Mouse (Mus musculus): ENCODE data around the gene Tnfaip2. TPM values are rescaled to one million over a fixed set of nuclear protein-coding genes. Genes with fewer than 3 reads are reported as not detected.

Gene Tnfaip2
- polyA plus RNA-seq, 1 experiment from 2014 or later = 4.6 TPM

- H3K27ac ChIP-seq (replicated peaks; ENCODE audit: low read depth, low read length) = no peak overlapping the region
- no peak overlapping the region for H3K4me2 ChIP-seq (ENCODE audit: low read depth, low read length)
- no peaks in the 10 kb centered on the region for H3K9me3 ChIP-seq (replicated peaks; ENCODE audit: control insufficient read depth, low read length)
- ATAC-seq (replicated peaks; ENCODE audit: insufficient number of reproducible peaks, low FRiP score, low TSS enrichment, low read depth) (no peak), DNase-seq (ENCODE audit: low spot score) (peak; percentile 61)
- no peaks in the 10 kb centered on the region for H3K36me3 ChIP-seq (replicated peaks; ENCODE audit: control insufficient read depth, insufficient read depth, low read depth, low read length)
- no peaks in the 10 kb centered on the region for H3K27me3 ChIP-seq (ENCODE audit: control insufficient read depth, insufficient read depth, low read length)
- H3K9ac ChIP-seq (replicated peaks; ENCODE audit: low read length) = no peak overlapping the region
- no peak overlapping the region for H3K4me3 ChIP-seq (ENCODE audit: low read depth, low read length)
- no peaks in the 10 kb centered on the region; the same call in 1 of the 2 replicates for H3K4me1 ChIP-seq (ENCODE audit: control insufficient read depth, insufficient read depth, low read length)
- 68% methylated on average over 2 of the region's 2 CpGs for WGBS
Measured at GRCm38 (mm10) chr12:111479917-111480316, 37.6 kb downstream of the Tnfaip2 start.

- peak; percentile 26 for ATAC-seq (replicated peaks; ENCODE audit: insufficient number of reproducible peaks, low FRiP score, low TSS enrichment, low read depth)
Measured at GRCm38 (mm10) chr12:111485046-111485651, 42.9 kb downstream of the Tnfaip2 start.

GRCm38 (mm10) chr12:111485652-111486306 is 43.5 kb downstream of the Tnfaip2 start, which contains the start of gene Gm266:
Gene Gm266, minus strand, starts transcription at chr12:111485823.
- WGBS = under 1% methylated on average over 33 of the region's 58 CpGs

More at GRCm38 (mm10) chr12:111485046-111485651, 42.9 kb downstream of the Tnfaip2 start:
- DNase-seq (ENCODE audit: low spot score) = peak; percentile 22
- Histone ChIP-seq H3K4me2 (ENCODE audit: low read depth, low read length) (peak overlapping the region; percentile 90), H3K9me3 (replicated peaks; ENCODE audit: control insufficient read depth, low read length) (no peaks in the 10 kb centered on the region), H3K27ac (replicated peaks; ENCODE audit: low read depth, low read length) (peak overlapping the region; percentile 59), H3K36me3 (replicated peaks; ENCODE audit: control insufficient read depth, insufficient read depth, low read depth, low read length) (no peaks in the 10 kb centered on the region), H3K4me1 (ENCODE audit: control insufficient read depth, insufficient read depth, low read length) (peaks cover 3% of the 10 kb centered on the region), H3K4me3 (ENCODE audit: low read depth, low read length) (peak overlapping the region; percentile 51), H3K27me3 (ENCODE audit: control insufficient read depth, insufficient read depth, low read length) (no peaks in the 10 kb centered on the region; the same call in 1 of the 2 replicates), H3K9ac (replicated peaks; ENCODE audit: low read length) (peak overlapping the region; percentile 68)
- WGBS = under 1% methylated on average over 63 of the region's 63 CpGs

GRCm38 (mm10) chr12:111486455-111486854 is 44.2 kb downstream of the Tnfaip2 start:
- DNase-seq (ENCODE audit: low spot score) (peak; percentile 58), ATAC-seq (replicated peaks; ENCODE audit: insufficient number of reproducible peaks, low FRiP score, low TSS enrichment, low read depth) (no peak)
- Histone ChIP-seq H3K9me3 (replicated peaks; ENCODE audit: control insufficient read depth, low read length) (no peaks in the 10 kb centered on the region), H3K9ac (replicated peaks; ENCODE audit: low read length) (peak overlapping the region; percentile 68), H3K4me2 (ENCODE audit: low read depth, low read length) (peak overlapping the region; percentile 90), H3K4me1 (ENCODE audit: control insufficient read depth, insufficient read depth, low read length) (peaks cover 3% of the 10 kb centered on the region), H3K27me3 (ENCODE audit: control insufficient read depth, insufficient read depth, low read length) (no peaks in the 10 kb centered on the region; the same call in 1 of the 2 replicates), H3K4me3 (ENCODE audit: low read depth, low read length) (peak overlapping the region; percentile 51), H3K27ac (replicated peaks; ENCODE audit: low read depth, low read length) (peak overlapping the region; percentile 59; the same call in 1 of the 2 replicates), H3K36me3 (replicated peaks; ENCODE audit: control insufficient read depth, insufficient read depth, low read depth, low read length) (no peaks in the 10 kb centered on the region)
- 2% methylated on average over 12 of the region's 12 CpGs for WGBS

More at GRCm38 (mm10) chr12:111485652-111486306, 43.5 kb downstream of the Tnfaip2 start, which contains the start of gene Gm266:
- DNase-seq (ENCODE audit: low spot score) (peak; percentile 83), ATAC-seq (replicated peaks; ENCODE audit: insufficient number of reproducible peaks, low FRiP score, low TSS enrichment, low read depth) (peak; percentile 95)
- Histone ChIP-seq H3K4me3 (ENCODE audit: low read depth, low read length) (peak within 1 kb of the TSS; percentile 51), H3K4me1 (ENCODE audit: control insufficient read depth, insufficient read depth, low read length) (peaks cover 3% of the 10 kb centered on the region), H3K4me2 (ENCODE audit: low read depth, low read length) (peak within 1 kb of the TSS; percentile 90), H3K9me3 (replicated peaks; ENCODE audit: control insufficient read depth, low read length) (no peaks in the 10 kb centered on the region), H3K9ac (replicated peaks; ENCODE audit: low read length) (peak within 1 kb of the TSS; percentile 68), H3K36me3 (replicated peaks; ENCODE audit: control insufficient read depth, insufficient read depth, low read depth, low read length) (no peaks in the 10 kb centered on the region), H3K27ac (replicated peaks; ENCODE audit: low read depth, low read length) (peak within 1 kb of the TSS; percentile 59), H3K27me3 (ENCODE audit: control insufficient read depth, insufficient read depth, low read length) (no peaks in the 10 kb centered on the region; the same call in 1 of the 2 replicates)

- no peak overlapping the region for H3K4me2 ChIP-seq (ENCODE audit: low read depth, low read length)
- no peak overlapping the region for H3K9ac ChIP-seq (replicated peaks; ENCODE audit: low read length)
- DNase-seq (ENCODE audit: low spot score) (no peak), ATAC-seq (replicated peaks; ENCODE audit: insufficient number of reproducible peaks, low FRiP score, low TSS enrichment, low read depth) (no peak)
- H3K4me1 ChIP-seq (ENCODE audit: control insufficient read depth, insufficient read depth, low read length) = peaks cover 3% of the 10 kb centered on the region
- H3K9me3 ChIP-seq (replicated peaks; ENCODE audit: control insufficient read depth, low read length) = no peaks in the 10 kb centered on the region
- no peak overlapping the region for H3K27ac ChIP-seq (replicated peaks; ENCODE audit: low read depth, low read length)
- H3K27me3 ChIP-seq (ENCODE audit: control insufficient read depth, insufficient read depth, low read length) = no peaks in the 10 kb centered on the region; the same call in 1 of the 2 replicates
- H3K36me3 ChIP-seq (replicated peaks; ENCODE audit: control insufficient read depth, insufficient read depth, low read depth, low read length) = no peaks in the 10 kb centered on the region
- 65% methylated on average over 11 of the region's 11 CpGs for WGBS
- H3K4me3 ChIP-seq (ENCODE audit: low read depth, low read length) = no peak overlapping the region
Measured at GRCm38 (mm10) chr12:111489261-111489865, 47.1 kb downstream of the Tnfaip2 start.

- WGBS = 71% methylated on average over 4 of the region's 4 CpGs
- DNase-seq (ENCODE audit: low spot score) = no peak
- Histone ChIP-seq H3K9ac (replicated peaks; ENCODE audit: low read length) (no peak overlapping the region), H3K4me3 (ENCODE audit: low read depth, low read length) (no peak overlapping the region), H3K4me2 (ENCODE audit: low read depth, low read length) (no peak overlapping the region), H3K4me1 (ENCODE audit: control insufficient read depth, insufficient read depth, low read length) (no peaks in the 10 kb centered on the region), H3K36me3 (replicated peaks; ENCODE audit: control insufficient read depth, insufficient read depth, low read depth, low read length) (no peaks in the 10 kb centered on the region), H3K9me3 (replicated peaks; ENCODE audit: control insufficient read depth, low read length) (no peaks in the 10 kb centered on the region), H3K27me3 (ENCODE audit: control insufficient read depth, insufficient read depth, low read length) (no peaks in the 10 kb centered on the region), H3K27ac (replicated peaks; ENCODE audit: low read depth, low read length) (no peak overlapping the region)
- ATAC-seq (replicated peaks; ENCODE audit: insufficient number of reproducible peaks, low FRiP score, low TSS enrichment, low read depth) = no peak
Measured at GRCm38 (mm10) chr12:111494931-111495330, 52.7 kb downstream of the Tnfaip2 start.

GRCm38 (mm10) chr12:111497076-111497475 is 54.8 kb downstream of the Tnfaip2 start:
- 51% methylated on average over 2 of the region's 2 CpGs for WGBS
- H3K4me3 ChIP-seq (ENCODE audit: low read depth, low read length) = no peak overlapping the region
- H3K9ac ChIP-seq (replicated peaks; ENCODE audit: low read length) = no peak overlapping the region
- no peak for ATAC-seq (replicated peaks; ENCODE audit: insufficient number of reproducible peaks, low FRiP score, low TSS enrichment, low read depth)
- H3K27ac ChIP-seq (replicated peaks; ENCODE audit: low read depth, low read length) = no peak overlapping the region
- H3K4me2 ChIP-seq (ENCODE audit: low read depth, low read length) = no peak overlapping the region
- no peak for DNase-seq (ENCODE audit: low spot score)
- no peaks in the 10 kb centered on the region for H3K36me3 ChIP-seq (replicated peaks; ENCODE audit: control insufficient read depth, insufficient read depth, low read depth, low read length)
- no peaks in the 10 kb centered on the region for H3K4me1 ChIP-seq (ENCODE audit: control insufficient read depth, insufficient read depth, low read length)
- no peaks in the 10 kb centered on the region for H3K27me3 ChIP-seq (ENCODE audit: control insufficient read depth, insufficient read depth, low read length)
- no peaks in the 10 kb centered on the region for H3K9me3 ChIP-seq (replicated peaks; ENCODE audit: control insufficient read depth, low read length)
